Mouse (Mus musculus) spleen, adult 2 months (tissue): ENCODE measurements around the gene Hrasls5. TPM values are rescaled to one million over a fixed set of nuclear protein-coding genes. Genes with fewer than 3 reads are reported as not detected.

Source experiments
- DNase-seq, 2 experiments: peaks; one replicate each; pipeline versions ENCODE4 v3.0.0 to v3.0.0-alpha.2; 2012 to 2021; ENCODE audit warnings: low spot score in 2 of 2, low read depth in 1 of 2
- H3K27ac ChIP-seq: fragments of 200-500 bp; 2 replicates; pipeline ENCODE4 v1.5.1; 2012; ENCODE audit warnings: low read length, inconsistent platforms; ENCODE audit not compliant: insufficient read depth
- H3K27me3 ChIP-seq: fragments of 200-500 bp; 2 replicates; pipeline ENCODE4 v1.6.1; 2012; ENCODE audit warnings: mild to moderate bottlenecking, moderate library complexity, low read length, inconsistent platforms; ENCODE audit not compliant: control insufficient read depth, insufficient read depth
- H3K36me3 ChIP-seq: fragments of 200-500 bp; 2 replicates; pipeline ENCODE4 v1.6.1; 2012; ENCODE audit warnings: mild to moderate bottlenecking, low read length, inconsistent platforms; ENCODE audit not compliant: control insufficient read depth, insufficient read depth
- H3K4me1 ChIP-seq: fragments of 200-500 bp; 2 replicates; pipeline ENCODE4 v1.6.1; 2011; ENCODE audit warnings: inconsistent platforms; ENCODE audit not compliant: control insufficient read depth, insufficient read depth, insufficient read length
- H3K4me3 ChIP-seq: fragments of 200-500 bp; 2 replicates; pipeline ENCODE4 v1.5.1; 2011; ENCODE audit warnings: mild to moderate bottlenecking, inconsistent platforms; ENCODE audit not compliant: insufficient read depth, insufficient read length; ENCODE audit errors: extremely low read depth
- CTCF ChIP-seq: fragments of 200-500 bp; IDR thresholded peaks from 2 replicates; pipeline ENCODE4 v1.5.1; 2011; ENCODE audit warnings: mild to moderate bottlenecking, inconsistent platforms; ENCODE audit not compliant: insufficient read depth, insufficient read length, insufficient replicate concordance; ENCODE audit errors: extremely low read depth
- POLR2A ChIP-seq: fragments of 200-500 bp; IDR thresholded peaks from 2 replicates; pipeline ENCODE4 v1.6.1; 2011; ENCODE audit warnings: low read depth, low read length, inconsistent platforms
- WGBS: fragments of 180-500 bp; shearing (Covaris S2); methylation state at CpG from one replicate; pipeline ENCODE4 v1.1.7; 2018; 5-methylcytosine and 5-hydroxymethylcytosine counted together
- polyA plus RNA-seq: library from polyadenylated mRNA; depleted of rRNA; stranded (reverse); fragments of >200 nt; gene quantifications from 2 replicates; pipeline ENCODE4 v1.2.3, GENCODE M21; 2012

The Hrasls5 gene
- polyA plus RNA-seq, 1 experiment = not detected

- Histone ChIP-seq H3K4me3 (no peak overlapping the region), H3K4me1 (no peaks in the 10 kb centered on the region), H3K27ac (no peak overlapping the region), H3K27me3 (no peaks in the 10 kb centered on the region), H3K36me3 (0 out of 2 replicates have a peak, but pooled peaks cover 2% of the 10 kb centered on the region)
- no peak for DNase-seq
- TF ChIP-seq CTCF = no peak
These were observed 21.5 kb upstream of the Hrasls5 start for GRCm38 (mm10) chr19:7590795-7591194.

GRCm38 (mm10) chr19:7592018-7592417, 20.3 kb upstream of the Hrasls5 start:
- no peaks in the 10 kb centered on the region for H3K4me1 ChIP-seq
- WGBS = 68% methylated on average over 3 of the region's 3 CpGs
- no peak overlapping the region for H3K27ac ChIP-seq
- H3K36me3 ChIP-seq = 0 out of 2 replicates have a peak, but pooled peaks cover 2% of the 10 kb centered on the region
- no peak for DNase-seq
- no peak for TF ChIP-seq CTCF
- TF ChIP-seq POLR2A = no peak
- H3K27me3 ChIP-seq = no peaks in the 10 kb centered on the region
- no peak overlapping the region for H3K4me3 ChIP-seq

- Histone ChIP-seq H3K27ac (no peak overlapping the region), H3K4me3 (no peak overlapping the region), H3K4me1 (no peaks in the 10 kb centered on the region), H3K36me3 (no peaks in the 10 kb centered on the region), H3K27me3 (no peaks in the 10 kb centered on the region)
- TF ChIP-seq CTCF (peak; percentile 15; the same call in 1 of the 2 replicates), POLR2A (no peak)
- WGBS = 16% methylated on average over 2 of the region's 2 CpGs
- no peak for DNase-seq
These were observed 16.8 kb upstream of the Hrasls5 start for GRCm38 (mm10) chr19:7595534-7595933.

- Histone ChIP-seq H3K36me3 (no peaks in the 10 kb centered on the region), H3K27me3 (no peaks in the 10 kb centered on the region), H3K4me1 (no peaks in the 10 kb centered on the region), H3K27ac (no peak overlapping the region), H3K4me3 (no peak overlapping the region)
- WGBS = 27% methylated on average over 4 of the region's 4 CpGs
- TF ChIP-seq POLR2A = no peak
- TF ChIP-seq CTCF = no peak
- DNase-seq = no peak
These were observed 13.9 kb upstream of the Hrasls5 start for GRCm38 (mm10) chr19:7598481-7598880.

- no peak for DNase-seq
- 87% methylated on average over 4 of the region's 4 CpGs for WGBS
- Histone ChIP-seq H3K27ac (no peak overlapping the region), H3K4me1 (no peaks in the 10 kb centered on the region), H3K4me3 (no peak overlapping the region), H3K36me3 (no peaks in the 10 kb centered on the region), H3K27me3 (no peaks in the 10 kb centered on the region)
- no peak for TF ChIP-seq POLR2A
These were observed 10.8 kb upstream of the Hrasls5 start for GRCm38 (mm10) chr19:7601551-7601950.

GRCm38 (mm10) chr19:7604107-7604506, 8.2 kb upstream of the Hrasls5 start:
- no peak for DNase-seq
- 93% methylated on average over 10 of the region's 10 CpGs for WGBS
- Histone ChIP-seq H3K27ac (no peak overlapping the region), H3K4me1 (0 out of 2 replicates have a peak, but pooled peaks cover 2% of the 10 kb centered on the region), H3K4me3 (no peak overlapping the region), H3K36me3 (no peaks in the 10 kb centered on the region), H3K27me3 (no peaks in the 10 kb centered on the region)
- TF ChIP-seq POLR2A = no peak
- TF ChIP-seq CTCF = no peak

- no peaks in the 10 kb centered on the region for H3K36me3 ChIP-seq
- no peak for DNase-seq
- H3K27ac ChIP-seq = no peak overlapping the region
- TF ChIP-seq CTCF (no peak), POLR2A (no peak)
- no peak overlapping the region for H3K4me3 ChIP-seq
- H3K4me1 ChIP-seq = 0 out of 2 replicates have a peak, but pooled peaks cover 2% of the 10 kb centered on the region
- no peaks in the 10 kb centered on the region for H3K27me3 ChIP-seq
These were observed 7.3 kb upstream of the Hrasls5 start for GRCm38 (mm10) chr19:7605013-7605412.
